Mouse (Mus musculus) lung, postnatal 0 days (tissue): Measurements from ENCODE around the gene Spcs1. TPM values are rescaled to one million over a fixed set of nuclear protein-coding genes. Genes with fewer than 3 reads are reported as not detected.

Source experiments
- ATAC-seq: fragments of 200-750 bp; cut with Nextera tagmentation; 2 replicates; pipeline ENCODE4 v1.8.0; 2017; ENCODE audit warnings: moderate library complexity
- DNase-seq: peaks from one replicate; pipeline ENCODE4 v3.0.0-alpha.2; 2016; ENCODE audit warnings: low spot score
- H3K27ac ChIP-seq: fragments of 300-500 bp; sonication (generic); 2 replicates; pipeline ENCODE4 v1.5.1; 2014; ENCODE audit warnings: antibody characterized with exemption, mild to moderate bottlenecking, low read length, mixed read lengths
- H3K27me3 ChIP-seq: fragments of 300-500 bp; sonication (generic); replicated peaks from 2 replicates; pipeline ENCODE4 v1.6.1; 2014; ENCODE audit warnings: low read length, mixed read lengths; ENCODE audit not compliant: insufficient read depth
- H3K36me3 ChIP-seq: fragments of 300-500 bp; sonication (generic); 2 replicates; pipeline ENCODE4 v1.6.1; 2014; ENCODE audit warnings: low read length, mixed read lengths; ENCODE audit not compliant: insufficient read depth
- H3K4me1 ChIP-seq: fragments of 300-500 bp; sonication (generic); 2 replicates; pipeline ENCODE4 v1.6.1; 2014; ENCODE audit warnings: antibody characterized with exemption, low read depth, low read length, mixed read lengths; ENCODE audit not compliant: insufficient read depth
- H3K4me2 ChIP-seq: fragments of 300-500 bp; sonication (generic); replicated peaks from 2 replicates; pipeline ENCODE4 v1.6.1; 2014; ENCODE audit warnings: low read depth, mild to moderate bottlenecking, low read length, moderate library complexity, mixed read lengths
- H3K4me3 ChIP-seq: fragments of 300-500 bp; sonication (generic); 2 replicates; pipeline ENCODE4 v1.5.1; 2014; ENCODE audit warnings: low read depth, low read length
- H3K9ac ChIP-seq: fragments of 300-500 bp; sonication (generic); replicated peaks from 2 replicates; pipeline ENCODE4 v1.6.1; 2014; ENCODE audit warnings: low read depth, mild to moderate bottlenecking
- H3K9me3 ChIP-seq: fragments of 300-500 bp; sonication (generic); 2 replicates; pipeline ENCODE4 v1.6.1; 2016; ENCODE audit warnings: low read length, mixed read lengths
- CTCF ChIP-seq: IDR thresholded peaks from 2 replicates; pipeline ENCODE4 v1.5.1; 2016; ENCODE audit warnings: antibody characterized with exemption, mild to moderate bottlenecking
- EP300 ChIP-seq: IDR thresholded peaks from 2 replicates; pipeline ENCODE4 v1.6.1; 2016; ENCODE audit warnings: antibody characterized with exemption, mild to moderate bottlenecking, control low read depth
- WGBS: fragments of 180-500 bp; shearing (Covaris S2); extraction: QIAGEN DNeasy Blood & Tissue Kit; methylation state at CpG from one replicate; pipeline ENCODE4 v1.1.7; 2014; 5-methylcytosine and 5-hydroxymethylcytosine counted together
- polyA plus RNA-seq: library from polyadenylated mRNA; unstranded; fragments of >200 nt; fragmentation: Nextera tagmentation; extraction: Ambion mirVana; gene quantifications from 2 replicates; pipeline ENCODE4 v1.2.1, GENCODE M21; 2015

The Spcs1 gene
- polyA plus RNA-seq, 1 experiment from 2014 or later = 493 TPM

GRCm38 (mm10) chr14:31018860-31019291 is 17.4 kb upstream of the Spcs1 start, which contains the start of the genes Pbrm1 and Gnl3:
Pbrm1 (plus strand) TSS chr14:31019138.
Gnl3 (minus strand) TSS chr14:31019152.
- H3K9me3 ChIP-seq = no peaks in the 10 kb centered on the region
- WGBS = 1% methylated on average over 30 of the region's 53 CpGs

GRCm38 (mm10) chr14:31017854-31018253 is 16.4 kb upstream of the Spcs1 start:
- Histone ChIP-seq H3K4me2 (peak overlapping the region; percentile 70), H3K4me3 (peak overlapping the region; percentile 78; the same call in 1 of the 2 replicates), H3K9me3 (no peaks in the 10 kb centered on the region), H3K36me3 (peaks cover 13% of the 10 kb centered on the region; the same call in 1 of the 2 replicates), H3K4me1 (no peaks in the 10 kb centered on the region; the same call in 1 of the 2 replicates), H3K27ac (no peak overlapping the region), H3K9ac (peak overlapping the region; percentile 78; the same call in 1 of the 2 replicates), H3K27me3 (no peaks in the 10 kb centered on the region)
- WGBS = 2% methylated on average over 2 of the region's 2 CpGs
- ATAC-seq (no peak), DNase-seq (peak; percentile 43)
- TF ChIP-seq EP300 = no peak
- peak; percentile 32 for TF ChIP-seq CTCF

More at GRCm38 (mm10) chr14:31018860-31019291, 17.4 kb upstream of the Spcs1 start, which contains the start of the genes Pbrm1 and Gnl3:
- TF ChIP-seq EP300 (no peak), CTCF (peak; percentile 66)
- Histone ChIP-seq H3K4me2 (peak within 1 kb of the TSS; percentile 70), H3K4me3 (peak within 1 kb of the TSS; percentile 78), H3K36me3 (peaks cover 7% of the 10 kb centered on the region; the same call in 1 of the 2 replicates), H3K27me3 (no peaks in the 10 kb centered on the region), H3K27ac (peak within 1 kb of the TSS; percentile 98), H3K4me1 (no peaks in the 10 kb centered on the region; the same call in 1 of the 2 replicates), H3K9ac (peak within 1 kb of the TSS; percentile 78)
- peak; percentile 98 for DNase-seq
- peak; percentile 96 for ATAC-seq

GRCm38 (mm10) chr14:31016063-31016462 is 14.6 kb upstream of the Spcs1 start:
- WGBS = 86% methylated on average over 1 of the region's 1 CpGs
- ATAC-seq = no peak
- Histone ChIP-seq H3K36me3 (peaks cover 17% of the 10 kb centered on the region; the same call in 1 of the 2 replicates), H3K9ac (no peak overlapping the region), H3K4me2 (no peak overlapping the region), H3K4me3 (no peak overlapping the region), H3K9me3 (no peaks in the 10 kb centered on the region), H3K27ac (no peak overlapping the region), H3K27me3 (no peaks in the 10 kb centered on the region), H3K4me1 (no peaks in the 10 kb centered on the region; the same call in 1 of the 2 replicates)
- no peak for DNase-seq
- TF ChIP-seq EP300 = no peak
- no peak for TF ChIP-seq CTCF

- Histone ChIP-seq H3K27ac (no peak overlapping the region), H3K9ac (no peak overlapping the region), H3K27me3 (no peaks in the 10 kb centered on the region), H3K4me3 (no peak overlapping the region), H3K4me1 (no peaks in the 10 kb centered on the region; the same call in 1 of the 2 replicates), H3K36me3 (peaks cover 25% of the 10 kb centered on the region), H3K4me2 (no peak overlapping the region), H3K9me3 (no peaks in the 10 kb centered on the region)
- 97% methylated on average over 2 of the region's 2 CpGs for WGBS
- TF ChIP-seq CTCF (no peak), EP300 (no peak)
- DNase-seq (no peak), ATAC-seq (no peak)
Measured at GRCm38 (mm10) chr14:31013928-31014327, 12.5 kb upstream of the Spcs1 start.

- ATAC-seq = no peak
- Histone ChIP-seq H3K36me3 (peaks cover 32% of the 10 kb centered on the region), H3K4me1 (no peaks in the 10 kb centered on the region), H3K27ac (no peak overlapping the region), H3K4me2 (no peak overlapping the region), H3K9me3 (no peaks in the 10 kb centered on the region), H3K4me3 (no peak overlapping the region), H3K9ac (no peak overlapping the region), H3K27me3 (no peaks in the 10 kb centered on the region)
- 96% methylated on average over 3 of the region's 3 CpGs for WGBS
- TF ChIP-seq EP300 (no peak), CTCF (no peak)
- no peak for DNase-seq
Measured at GRCm38 (mm10) chr14:31011588-31011987, 10.1 kb upstream of the Spcs1 start.

GRCm38 (mm10) chr14:31006779-31007178 is 5.3 kb upstream of the Spcs1 start:
- ATAC-seq (no peak), DNase-seq (no peak)
- Histone ChIP-seq H3K27me3 (no peaks in the 10 kb centered on the region), H3K4me1 (peaks cover 6% of the 10 kb centered on the region; the same call in 1 of the 2 replicates), H3K9ac (no peak overlapping the region), H3K36me3 (peaks cover 17% of the 10 kb centered on the region; the same call in 1 of the 2 replicates), H3K4me2 (no peak overlapping the region), H3K27ac (no peak overlapping the region), H3K4me3 (no peak overlapping the region), H3K9me3 (no peaks in the 10 kb centered on the region)
- TF ChIP-seq EP300 (no peak), CTCF (no peak)
- 70% methylated on average over 5 of the region's 5 CpGs for WGBS
